In genomic region chr6:34707521-34707920, GRCm38 (mm10) we compare ENCODE assay signal across 12 mouse cellular contexts.
DNase-seq lines count a peak whose midpoint lies in the region; ATAC-seq and TF ChIP-seq lines count a peak whose summit lies in the region.
"Had no signal": no experiment of that assay in that cellular context is flagged by ENCODE, and none has a peak within 500 bp of the region (broad histone marks: within the 10 kb centered on the region; RNA-seq: fewer than 3 reads in every experiment).

No protein-coding gene starts in this region.

- no peak for TF ChIP-seq POLR2A in embryonic fibroblast, embryonic 13.5 days (IDR thresholded peaks at IDR 0.05; ENCODE audit: low read depth, low read length)

- peak overlapping the region; percentile 91 for H3K27ac ChIP-seq in heart, embryonic 11.5 days (ENCODE audit: low read depth, low read length)
- peak overlapping the region; percentile 18; the same call in 1 of the 2 replicates for H3K27ac ChIP-seq in lung, embryonic 15.5 days
- H3K27ac ChIP-seq in embryonic fibroblast, embryonic 13.5 days (ENCODE audit: insufficient read depth, low read length): peak overlapping the region; percentile 73
- H3K27ac ChIP-seq in stomach, embryonic 15.5 days: peak overlapping the region; percentile 57
- H3K27ac ChIP-seq: neural tube, embryonic 12.5 days had no signal

- H3K27me3 ChIP-seq in heart, embryonic 11.5 days (ENCODE audit: control insufficient read depth, insufficient read depth, low read length): no peaks in the 10 kb centered on the region
- no peaks in the 10 kb centered on the region for H3K27me3 ChIP-seq in lung, embryonic 15.5 days
- H3K27me3 ChIP-seq in stomach, embryonic 15.5 days (replicated peaks): no peaks in the 10 kb centered on the region
- H3K27me3 ChIP-seq: neural tube, embryonic 12.5 days had no signal

- intact Hi-C loops in heart, postnatal 25 days (cut with DNase I): no loop called here
- intact Hi-C loops in gastrocnemius, postnatal 14 days (cut with DNase I; ENCODE audit: low total_unique reads): no loop called here

- no peak for DNase-seq in heart, postnatal 25 days (ENCODE audit: low spot score)
- DNase-seq in lung, postnatal 4 days: no peak
- DNase-seq in ovary, postnatal 10 days (ENCODE audit: low spot score): no peak
- no peak for DNase-seq in gastrocnemius, postnatal 14 days
- DNase-seq: lung, adult 18-20 months had no signal

- H3K9me3 ChIP-seq in heart, embryonic 11.5 days (replicated peaks; ENCODE audit: control insufficient read depth, low read length): peaks cover 11% of the 10 kb centered on the region
- peaks cover 12% of the 10 kb centered on the region for H3K9me3 ChIP-seq in lung, embryonic 15.5 days
- peaks cover 4% of the 10 kb centered on the region; the same call in 1 of the 2 replicates for H3K9me3 ChIP-seq in stomach, embryonic 15.5 days

- H3K4me3 ChIP-seq in heart, embryonic 11.5 days (ENCODE audit: low read depth, low read length): no peak overlapping the region
- no peak overlapping the region for H3K4me3 ChIP-seq in lung, embryonic 15.5 days
- H3K4me3 ChIP-seq in embryonic fibroblast, embryonic 13.5 days (ENCODE audit: insufficient read depth, low read length): no peak overlapping the region
- no peak overlapping the region for H3K4me3 ChIP-seq in stomach, embryonic 15.5 days (replicated peaks)
- H3K4me3 ChIP-seq: neural tube, embryonic 12.5 days had no signal

- 0 out of 2 replicates have a peak, but pooled peaks cover 10% of the 10 kb centered on the region for H3K36me3 ChIP-seq in heart, embryonic 11.5 days (ENCODE audit: control insufficient read depth, insufficient read depth, low read length)
- H3K36me3 ChIP-seq in lung, embryonic 15.5 days: peaks cover 16% of the 10 kb centered on the region
- H3K36me3 ChIP-seq in stomach, embryonic 15.5 days: peaks cover 22% of the 10 kb centered on the region; the same call in 1 of the 2 replicates
- H3K36me3 ChIP-seq: neural tube, embryonic 12.5 days had no signal

- no peak overlapping the region for H3K4me2 ChIP-seq in heart, embryonic 11.5 days
- no peak overlapping the region for H3K4me2 ChIP-seq in lung, embryonic 15.5 days
- H3K4me2 ChIP-seq in stomach, embryonic 15.5 days: no peak overlapping the region
- H3K4me2 ChIP-seq: midbrain, embryonic 11.5 days; neural tube, embryonic 12.5 days had no signal

- 0 out of 2 replicates have a peak overlapping the region, but pooled peaks have one; percentile 89 for H3K9ac ChIP-seq in heart, embryonic 11.5 days (ENCODE audit: low read depth, low read length)
- no peak overlapping the region for H3K9ac ChIP-seq in lung, embryonic 15.5 days
- no peak overlapping the region for H3K9ac ChIP-seq in stomach, embryonic 15.5 days
- H3K9ac ChIP-seq: neural tube, embryonic 12.5 days had no signal

- WGBS in heart, embryonic 11.5 days (ENCODE audit: insufficient replicate concordance): 10% methylated on average over 2 of the region's 2 CpGs
- 26% methylated on average over 2 of the region's 2 CpGs for WGBS in lung, embryonic 15.5 days
- 36% methylated on average over 2 of the region's 2 CpGs for WGBS in stomach, embryonic 15.5 days

- ATAC-seq in heart, embryonic 11.5 days (replicated peaks; ENCODE audit: insufficient number of reproducible peaks, low FRiP score, low TSS enrichment): no peak
- no peak for ATAC-seq in lung, embryonic 15.5 days (ENCODE audit: borderline replicate concordance, extremely low read depth, low FRiP score, low TSS enrichment)
- no peak for ATAC-seq in stomach, embryonic 15.5 days (ENCODE audit: insufficient read depth, low FRiP score, low read depth)
- ATAC-seq: hindbrain, embryonic 16.5 days had no signal

- no peak for TF ChIP-seq CTCF in embryonic fibroblast, embryonic 13.5 days (IDR thresholded peaks at IDR 0.05; ENCODE audit: borderline replicate concordance, insufficient read depth, low read length)

- peaks cover 49% of the 10 kb centered on the region for H3K4me1 ChIP-seq in heart, embryonic 11.5 days (ENCODE audit: control insufficient read depth, insufficient read depth, low read length)
- H3K4me1 ChIP-seq in lung, embryonic 15.5 days: peaks cover 47% of the 10 kb centered on the region
- H3K4me1 ChIP-seq in embryonic fibroblast, embryonic 13.5 days (ENCODE audit: control insufficient read depth, insufficient read depth, low read length): peaks cover 20% of the 10 kb centered on the region
- H3K4me1 ChIP-seq in stomach, embryonic 15.5 days: peaks cover 26% of the 10 kb centered on the region

Comparison
In these comparisons a context has a peak if more than half of its experiments do, and no peak if none do; other contexts are left out.
1. H3K27ac ChIP-seq: peak in every context shown above with its lines; median percentile 91 in heart, embryonic 11.5 days; 73 in embryonic fibroblast, embryonic 13.5 days; 57 in stomach, embryonic 15.5 days; 18 in lung, embryonic 15.5 days.